ENCODE assay signal across 16 mouse cellular contexts in genomic region chr11:6489257-6489656, GRCm38 (mm10). TPM values are rescaled to one million over a fixed set of nuclear protein-coding genes. Genes with fewer than 3 reads are reported as not detected.
DNase-seq lines count a peak whose midpoint lies in the region; ATAC-seq lines count a peak whose summit lies in the region.
"Had no signal": no experiment of that assay in that cellular context is flagged by ENCODE, and none has a peak within 500 bp of the region (broad histone marks: within the 10 kb centered on the region; RNA-seq: fewer than 3 reads in every experiment).

No protein-coding gene starts in this region.

- H3K4me1 ChIP-seq in midbrain, embryonic 11.5 days (ENCODE audit: control insufficient read depth, insufficient read depth, low read length), result no peaks in the 10 kb centered on the region; the same call in 1 of the 2 replicates
- H3K4me1 ChIP-seq in midbrain, embryonic 14.5 days (ENCODE audit: control insufficient read depth, insufficient read depth, low read length), result no peaks in the 10 kb centered on the region
- H3K4me1 ChIP-seq: embryonic facial prominence, embryonic 13.5 days; limb, embryonic 12.5 days had no signal

- no peaks in the 10 kb centered on the region for H3K9me3 ChIP-seq in midbrain, embryonic 11.5 days (ENCODE audit: control insufficient read depth, low read length)
- H3K9me3 ChIP-seq in midbrain, embryonic 14.5 days (ENCODE audit: control insufficient read depth, low read length), result no peaks in the 10 kb centered on the region
- H3K9me3 ChIP-seq: embryonic facial prominence, embryonic 13.5 days; forebrain, embryonic 12.5 days; limb, embryonic 12.5 days had no signal

- no peaks in the 10 kb centered on the region for H3K36me3 ChIP-seq in midbrain, embryonic 11.5 days (ENCODE audit: control insufficient read depth, insufficient read depth, low read length)
- H3K36me3 ChIP-seq in midbrain, embryonic 14.5 days (ENCODE audit: control insufficient read depth, insufficient read depth, low read length), result no peaks in the 10 kb centered on the region
- H3K36me3 ChIP-seq: embryonic facial prominence, embryonic 13.5 days; forebrain, embryonic 12.5 days; limb, embryonic 12.5 days had no signal

- WGBS in midbrain, embryonic 11.5 days, result 83% methylated on average over 7 of the region's 7 CpGs
- WGBS in midbrain, embryonic 14.5 days, result 63% methylated on average over 7 of the region's 7 CpGs

- H3K4me2 ChIP-seq in midbrain, embryonic 11.5 days, result no peak overlapping the region
- H3K4me2 ChIP-seq in midbrain, embryonic 14.5 days (ENCODE audit: low read length), result no peak overlapping the region
- H3K4me2 ChIP-seq: embryonic facial prominence, embryonic 13.5 days; forebrain, embryonic 12.5 days; limb, embryonic 12.5 days had no signal

- peak; percentile 60 to 61 for DNase-seq in cerebellum, postnatal 14 days
- DNase-seq in cerebellum, adult 11 months, result no peak
- peak; percentile 64 for DNase-seq in midbrain, embryonic 11.5 days (ENCODE audit: low spot score, missing footprints)
- DNase-seq in midbrain, embryonic 14.5 days, result no peak
- DNase-seq in adipocyte (ENCODE audit: low spot score), result peak; percentile 49
- no peak for DNase-seq in lung, postnatal 36 days
- no peak for DNase-seq in lung, postnatal 10 days
- DNase-seq: heart, postnatal 36 days; layer of hippocampus, postnatal 36 days; retina, postnatal 1 day; spleen, adult 18-20 months; thymus, postnatal 36 days had no signal

- H3K27me3 ChIP-seq in midbrain, embryonic 11.5 days (ENCODE audit: control insufficient read depth, insufficient read depth, low read length), result no peaks in the 10 kb centered on the region
- no peaks in the 10 kb centered on the region for H3K27me3 ChIP-seq in midbrain, embryonic 14.5 days (ENCODE audit: control insufficient read depth, insufficient read depth, low read length)
- H3K27me3 ChIP-seq: embryonic facial prominence, embryonic 13.5 days; forebrain, embryonic 12.5 days; limb, embryonic 12.5 days had no signal

- H3K9ac ChIP-seq in midbrain, embryonic 11.5 days (ENCODE audit: low read length), result no peak overlapping the region
- no peak overlapping the region for H3K9ac ChIP-seq in midbrain, embryonic 14.5 days (replicated peaks; ENCODE audit: low read length)
- H3K9ac ChIP-seq: embryonic facial prominence, embryonic 13.5 days; forebrain, embryonic 12.5 days; limb, embryonic 12.5 days had no signal

- H3K4me3 ChIP-seq in midbrain, embryonic 11.5 days (ENCODE audit: low read depth, low read length), result no peak overlapping the region
- no peak overlapping the region for H3K4me3 ChIP-seq in midbrain, embryonic 14.5 days (replicated peaks; ENCODE audit: low read depth, low read length)
- H3K4me3 ChIP-seq: embryonic facial prominence, embryonic 13.5 days; forebrain, embryonic 12.5 days; limb, embryonic 12.5 days had no signal

- no peak for ATAC-seq in midbrain, embryonic 11.5 days (ENCODE audit: low FRiP score)
- ATAC-seq in midbrain, embryonic 14.5 days (ENCODE audit: low FRiP score, low TSS enrichment), result no peak
- ATAC-seq in frontal cortex, adult (ENCODE audit: low TSS enrichment), result no peak

- H3K27ac ChIP-seq in midbrain, embryonic 11.5 days (ENCODE audit: low read depth, low read length), result no peak overlapping the region
- no peak overlapping the region for H3K27ac ChIP-seq in midbrain, embryonic 14.5 days (replicated peaks; ENCODE audit: low read depth, low read length)
- H3K27ac ChIP-seq: embryonic facial prominence, embryonic 13.5 days; forebrain, embryonic 12.5 days; limb, embryonic 12.5 days had no signal

RNA-seq across cellular contexts. Expression of gene Purb, which starts 13.5 kb away (rescaled TPM):
- polyA plus RNA-seq in midbrain, embryonic 11.5 days (2014; fragmentation: Nextera tagmentation; extraction: Ambion mirVana), result 12.8 and 13.7 TPM in 2 replicates
- 12.5 and 12.7 TPM in 2 replicates for polyA plus RNA-seq in midbrain, embryonic 14.5 days (2014; fragmentation: Nextera tagmentation; extraction: Ambion mirVana)

RNA-seq across cellular contexts. Expression of gene Myo1g, which starts 31.5 kb away (rescaled TPM):
- 0.46 and 0.92 TPM in 2 replicates for polyA plus RNA-seq in midbrain, embryonic 11.5 days (2014; fragmentation: Nextera tagmentation; extraction: Ambion mirVana)
- 0.15 and 0.37 TPM in 2 replicates for polyA plus RNA-seq in midbrain, embryonic 14.5 days (2014; fragmentation: Nextera tagmentation; extraction: Ambion mirVana)

RNA-seq across cellular contexts. Expression of gene H2afv, which starts 45.0 kb away (rescaled TPM):
- polyA plus RNA-seq in midbrain, embryonic 11.5 days (2014; fragmentation: Nextera tagmentation; extraction: Ambion mirVana), result 966 and 1,015 TPM in 2 replicates
- 341 and 379 TPM in 2 replicates for polyA plus RNA-seq in midbrain, embryonic 14.5 days (2014; fragmentation: Nextera tagmentation; extraction: Ambion mirVana)

RNA-seq across cellular contexts. Expression of gene Ccm2, which starts 57.4 kb away (rescaled TPM):
- 72.8 and 81.6 TPM in 2 replicates for polyA plus RNA-seq in midbrain, embryonic 11.5 days (2014; fragmentation: Nextera tagmentation; extraction: Ambion mirVana)
- polyA plus RNA-seq in midbrain, embryonic 14.5 days (2014; fragmentation: Nextera tagmentation; extraction: Ambion mirVana), result 73.8 and 84.3 TPM in 2 replicates

Comparison
In these comparisons a context has a peak if more than half of its experiments do, and no peak if none do; other contexts are left out.
1. DNase-seq: peak in cerebellum, postnatal 14 days (2 of 2), midbrain, embryonic 11.5 days (single experiment) and adipocyte (single experiment); none in cerebellum, adult 11 months (single experiment), midbrain, embryonic 14.5 days (single experiment), lung, postnatal 36 days (single experiment) and lung, postnatal 10 days (single experiment).